Mouse (Mus musculus) cerebellum, adult 2 months (tissue): ENCODE results near the gene Hjurp. TPM values are rescaled to one million over a fixed set of nuclear protein-coding genes. Genes with fewer than 3 reads are reported as not detected.
A peak's percentile ranks its signal among the peaks of the same experiment; 100 is the strongest.

ENCODE experiments used
- DNase-seq, 2 experiments: peaks; one replicate each; pipeline ENCODE4 v3.0.0; 2021
- H3K27ac ChIP-seq: fragments of 200-500 bp; 2 replicates; pipeline ENCODE4 v1.5.1; 2012; ENCODE audit warnings: low read length, control low read depth, inconsistent platforms; ENCODE audit not compliant: insufficient read depth
- H3K27me3 ChIP-seq: fragments of 200-500 bp; 2 replicates; pipeline ENCODE4 v1.6.1; 2012; ENCODE audit warnings: inconsistent platforms, mild to moderate bottlenecking, low read length, moderate library complexity; ENCODE audit not compliant: control insufficient read depth, insufficient read depth
- H3K4me1 ChIP-seq: fragments of 200-500 bp; 2 replicates; pipeline ENCODE4 v1.6.1; 2011; ENCODE audit warnings: low read length; ENCODE audit not compliant: control insufficient read depth, insufficient read depth
- H3K4me3 ChIP-seq: fragments of 200-500 bp; replicated peaks from 2 replicates; pipeline ENCODE3; 2011; ENCODE audit warnings: mild to moderate bottlenecking, low read depth, low read length, control low read depth; ENCODE audit not compliant: insufficient read depth
- CTCF ChIP-seq: fragments of 200-500 bp; IDR thresholded peaks from 2 replicates; pipeline ENCODE4 v1.5.1; 2011; ENCODE audit warnings: low read depth, mild to moderate bottlenecking, control low read depth, low read length, moderate library complexity, borderline replicate concordance; ENCODE audit not compliant: insufficient read depth
- POLR2A ChIP-seq: fragments of 200-500 bp; IDR thresholded peaks from 2 replicates; pipeline ENCODE4 v1.6.1; 2011; ENCODE audit warnings: low read length, control low read depth, borderline replicate concordance; ENCODE audit not compliant: insufficient read depth
- WGBS: fragments of 180-500 bp; shearing (Covaris S2); methylation state at CpG from one replicate; pipeline ENCODE4 v1.1.7; 2018; 5-methylcytosine and 5-hydroxymethylcytosine counted together
- polyA plus RNA-seq: library from polyadenylated mRNA; depleted of rRNA; stranded (reverse); fragments of >200 nt; gene quantifications from 2 replicates; pipeline ENCODE4 v1.2.3, GENCODE M21; 2012

The Hjurp gene
- polyA plus RNA-seq, 1 experiment, result 79.1 TPM

DNA sequence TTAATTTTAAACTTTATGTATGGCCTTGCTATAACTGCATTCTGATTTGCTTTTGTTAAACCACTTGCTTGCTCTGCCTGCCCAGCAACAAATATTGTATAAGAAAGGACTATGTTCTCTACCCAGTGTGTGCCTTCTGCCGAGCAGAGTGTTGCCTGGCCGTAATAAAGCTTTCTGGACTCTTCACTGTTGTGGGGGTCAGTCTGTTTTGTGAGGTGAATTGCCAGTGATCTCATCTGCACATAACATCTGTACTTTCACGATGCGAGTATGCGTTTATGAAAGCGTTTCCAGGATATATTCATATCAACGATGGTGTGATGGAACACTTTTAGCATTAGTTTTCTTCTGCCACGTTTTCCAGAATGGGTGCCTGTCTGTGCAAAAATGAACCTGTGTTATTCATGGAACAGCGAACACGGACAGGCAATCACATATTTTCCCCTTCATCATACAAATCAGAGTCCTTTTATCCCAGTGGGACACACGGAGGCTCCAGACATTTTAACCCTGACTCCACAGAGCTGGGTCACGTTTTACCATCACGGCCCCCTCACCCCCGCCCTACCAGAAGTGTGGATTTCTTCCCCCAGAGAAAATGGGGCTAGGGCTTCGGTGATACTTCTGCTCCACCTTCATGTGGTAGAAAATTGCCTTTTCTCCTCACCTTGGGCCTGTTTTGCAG lies 2.7 kb upstream of the Hjurp start:
- no peak for TF ChIP-seq CTCF
- no peak for TF ChIP-seq POLR2A
- Histone ChIP-seq H3K27me3 (no peaks in the 10 kb centered on the region), H3K4me3 (no peak overlapping the region), H3K27ac (no peak overlapping the region), H3K4me1 (no peaks in the 10 kb centered on the region)
- 65% methylated on average over 15 of the region's 15 CpGs for WGBS
- peak in 1 of 2 experiments; percentile 9 for DNase-seq

DNA sequence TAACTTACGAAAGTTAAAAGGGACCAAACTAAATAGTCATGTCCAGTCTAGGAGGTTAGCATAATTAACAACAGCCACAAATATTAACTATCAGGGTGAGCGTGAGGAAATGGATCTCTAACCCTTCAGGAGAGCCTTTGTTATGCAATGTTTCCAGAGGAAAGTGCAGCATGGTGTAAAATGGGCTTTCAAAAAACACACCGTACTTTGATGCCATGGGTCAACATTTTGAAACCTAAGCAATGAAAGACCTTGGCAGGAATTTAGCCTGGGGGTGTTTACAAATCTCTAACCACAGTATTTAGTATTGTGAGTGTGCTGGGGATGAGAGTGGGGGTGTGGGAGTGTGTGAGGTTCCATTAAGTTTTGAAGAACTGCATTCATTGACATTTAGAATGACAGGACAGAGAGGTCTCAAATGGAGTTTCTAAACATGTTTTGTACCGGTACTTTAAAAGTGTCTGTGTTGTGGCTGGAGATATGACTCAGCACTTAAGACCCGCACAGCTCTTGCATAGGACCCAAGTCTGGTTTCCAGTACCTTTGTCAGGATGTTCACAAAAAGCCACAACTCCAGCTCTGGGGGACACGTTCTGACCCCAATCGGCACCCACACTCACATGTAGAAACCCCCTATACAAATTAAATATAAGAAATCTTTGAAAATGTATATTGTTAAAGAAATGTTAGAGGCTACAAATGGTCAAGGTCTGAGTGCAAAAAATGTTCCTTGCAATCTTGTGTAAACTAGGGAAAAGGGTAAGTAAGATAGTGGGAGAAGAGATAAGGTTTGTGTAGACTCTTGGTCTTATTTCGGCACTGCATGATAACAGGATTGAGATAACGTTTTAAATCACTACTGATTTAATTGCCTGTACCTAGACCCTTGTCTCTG lies 1.9 kb upstream of the Hjurp start:
- H3K27me3 ChIP-seq, result no peaks in the 10 kb centered on the region
- WGBS, result 70% methylated on average over 9 of the region's 9 CpGs
- DNase-seq, result peak in 1 of 2 experiments; percentile 10
- no peak for TF ChIP-seq POLR2A
- no peak for TF ChIP-seq CTCF
- H3K4me1 ChIP-seq, result no peaks in the 10 kb centered on the region; the same call in 1 of the 2 replicates
- H3K4me3 ChIP-seq, result no peak overlapping the region
- H3K27ac ChIP-seq, result no peak overlapping the region

DNA sequence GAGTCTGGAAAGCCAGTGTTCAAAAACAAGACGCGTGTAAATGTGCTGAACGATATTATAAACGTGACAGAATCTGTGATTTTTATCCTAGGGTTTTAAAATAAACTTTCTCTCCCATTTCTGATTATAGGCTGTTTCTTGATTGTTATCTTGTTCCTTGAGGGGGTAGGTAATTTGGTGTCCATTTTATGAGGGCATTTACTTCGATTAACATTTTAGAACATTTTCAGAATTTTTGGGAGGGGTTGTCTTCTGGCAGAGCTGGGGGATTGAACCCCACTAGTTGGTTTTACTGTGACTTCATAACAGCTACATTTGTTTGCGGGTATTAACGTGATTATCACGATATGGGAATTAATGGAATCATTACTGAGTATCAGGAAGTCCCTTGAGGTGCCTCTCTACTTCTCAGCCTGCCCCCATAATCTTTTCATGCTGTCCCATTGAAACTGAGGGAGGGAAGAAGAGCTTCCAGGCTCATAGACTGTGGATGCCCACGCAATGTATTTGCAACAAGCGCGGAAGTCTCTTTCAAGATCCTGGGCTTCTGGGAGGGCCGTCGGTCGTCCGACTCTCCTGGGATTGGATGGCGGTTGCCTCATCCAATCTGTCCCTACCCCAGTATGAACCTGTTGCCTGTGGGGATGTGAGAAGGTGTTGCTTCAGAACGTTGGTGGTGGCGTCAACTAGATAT lies 532 bp upstream of the Hjurp start:
- TF ChIP-seq CTCF (no peak), POLR2A (no peak)
- no peaks in the 10 kb centered on the region; the same call in 1 of the 2 replicates for H3K4me1 ChIP-seq
- no peak overlapping the region for H3K27ac ChIP-seq
- no peaks in the 10 kb centered on the region for H3K27me3 ChIP-seq
- 67% methylated on average over 18 of the region's 18 CpGs for WGBS
- DNase-seq, result peak in 1 of 2 experiments; percentile 34
- H3K4me3 ChIP-seq, result peak overlapping the region; percentile 64

DNA sequence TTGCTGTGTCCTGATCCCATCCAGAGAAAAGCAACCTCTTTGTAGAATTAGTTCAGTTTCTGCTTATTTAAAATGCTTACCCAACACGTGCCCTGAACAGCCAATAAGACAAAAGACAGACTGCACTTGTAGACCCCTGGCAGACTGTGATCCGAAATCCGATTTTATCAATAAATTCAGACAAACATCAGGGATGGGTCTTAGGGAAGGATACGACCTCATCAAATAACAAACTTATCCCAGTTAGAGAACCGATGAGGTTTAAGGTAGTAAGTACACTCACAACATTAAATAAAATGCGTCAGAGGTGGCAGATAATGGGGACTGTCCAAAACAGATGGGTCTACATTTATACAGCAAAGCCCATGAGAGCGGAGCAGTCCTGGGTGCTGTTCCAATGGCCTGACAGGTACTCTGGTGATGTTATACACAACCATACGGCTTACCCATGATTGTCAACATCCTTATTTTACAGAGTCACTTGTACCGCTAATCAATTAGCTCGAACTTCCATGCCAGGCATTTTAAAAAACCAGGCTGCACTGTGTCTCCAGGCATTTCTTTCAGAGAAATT lies 822 bp downstream of the Hjurp start:
- DNase-seq, result no peak

DNA sequence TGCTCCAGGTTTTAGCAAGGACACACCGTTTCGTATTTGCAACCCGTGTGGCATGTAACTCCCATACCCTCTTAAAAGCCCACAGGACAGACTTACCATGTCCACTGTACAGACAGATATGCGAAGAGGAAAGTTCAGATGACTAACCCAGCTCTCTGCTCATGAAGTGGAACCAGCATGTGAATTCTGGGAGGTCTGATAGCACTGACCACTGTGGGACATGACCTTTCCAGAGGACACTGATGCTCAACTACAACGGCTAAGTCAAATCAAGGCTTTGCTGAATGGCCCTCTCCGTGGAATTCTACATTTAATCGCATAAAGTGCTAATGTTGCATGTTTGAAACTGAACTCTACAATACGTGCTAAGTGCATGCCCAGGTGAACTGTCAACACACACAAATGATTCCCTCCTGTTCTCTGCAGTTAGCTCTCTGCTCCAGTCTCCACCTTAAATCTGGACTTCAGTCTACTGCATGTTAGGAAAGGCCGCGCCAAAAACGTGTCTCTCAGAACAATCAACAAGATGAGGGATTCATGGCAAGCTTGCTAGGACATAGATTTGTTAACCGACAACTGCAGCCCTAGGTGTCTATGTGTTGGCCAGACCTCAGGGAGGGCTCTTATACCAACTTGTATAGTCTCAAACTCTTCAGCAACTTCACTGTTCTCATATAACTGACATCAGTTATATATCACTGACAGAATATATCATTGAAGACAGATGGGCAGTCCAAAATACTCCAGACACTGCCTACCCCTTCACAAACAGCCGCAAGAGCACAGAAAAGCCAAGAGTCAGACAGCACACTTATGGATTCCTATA lies 1.5 kb downstream of the Hjurp start:
- H3K4me3 ChIP-seq, result no peak overlapping the region
- 56% methylated on average over 13 of the region's 13 CpGs for whole genome bisulfite sequencing
- no peak overlapping the region for H3K27ac ChIP-seq
- no peaks in the 10 kb centered on the region; the same call in 1 of the 2 replicates for H3K4me1 ChIP-seq
- no peaks in the 10 kb centered on the region for H3K27me3 ChIP-seq
- no peak for TF ChIP-seq POLR2A
- TF ChIP-seq CTCF, result no peak
- DNase-seq, result peak in 1 of 2 experiments; percentile 24

More for the DNA sequence above, 822 bp downstream of the Hjurp start:
- H3K4me1 ChIP-seq, result no peaks in the 10 kb centered on the region; the same call in 1 of the 2 replicates
- WGBS, result 15% methylated on average over 10 of the region's 10 CpGs
- H3K27ac ChIP-seq, result no peak overlapping the region
- H3K27me3 ChIP-seq, result no peaks in the 10 kb centered on the region
- TF ChIP-seq CTCF (no peak), POLR2A (no peak)
- H3K4me3 ChIP-seq, result peak overlapping the region; percentile 64

DNA sequence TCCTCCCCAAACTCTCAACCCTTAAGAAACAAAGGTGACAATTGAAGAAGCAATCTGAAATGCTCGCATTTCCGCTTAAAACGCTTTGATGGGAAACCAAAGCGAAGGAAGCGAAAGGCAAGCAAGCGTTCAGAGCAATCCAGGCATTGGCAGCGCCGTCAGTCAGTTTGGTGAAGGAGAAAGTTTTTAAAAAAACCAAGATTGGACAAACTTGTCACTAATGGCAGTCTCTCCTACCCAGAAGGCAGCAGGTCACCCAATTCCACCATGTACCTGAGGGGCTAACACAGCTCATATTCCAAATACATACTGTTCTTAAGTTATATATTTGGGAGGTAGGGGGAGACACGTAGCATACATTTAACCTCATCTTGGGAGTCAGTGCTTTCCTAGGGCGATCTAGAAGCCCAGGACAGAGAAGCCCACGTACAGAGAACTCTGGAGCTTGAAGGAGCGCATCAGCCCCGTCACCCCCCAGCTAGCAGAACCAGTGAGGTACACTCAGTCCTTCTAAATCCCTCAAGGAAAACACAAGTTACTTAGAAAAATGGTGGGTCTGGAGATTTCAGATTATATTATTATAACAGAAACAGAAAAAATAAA lies 2.3 kb downstream of the Hjurp start:
- no peaks in the 10 kb centered on the region; the same call in 1 of the 2 replicates for H3K4me1 ChIP-seq
- TF ChIP-seq POLR2A (no peak), CTCF (no peak)
- no peak overlapping the region for H3K27ac ChIP-seq
- no peaks in the 10 kb centered on the region for H3K27me3 ChIP-seq
- peak in 1 of 2 experiments; percentile 8 for DNase-seq
- H3K4me3 ChIP-seq, result no peak overlapping the region
- 67% methylated on average over 13 of the region's 13 CpGs for whole genome bisulfite sequencing
